Mouse (Mus musculus) embryonic facial prominence, embryonic 14.5 days (tissue): ENCODE measurements at regions not wholly inside any gene's neighbourhood (a gene's known extent, or its start where the extent isn't known, plus 50 kb on each side); places are given as distances from the start of the nearest gene placed in this dataset.
A peak's percentile ranks its signal among the peaks of the same experiment; 100 is the strongest.

Experiments used
- ATAC-seq: fragments of 200-750 bp; cut with Nextera tagmentation; 2 replicates; pipeline ENCODE4 v1.8.0; 2017; ENCODE audit warnings: low read depth, moderate number of reproducible peaks, moderate TSS enrichment
- DNase-seq: peaks from one replicate; pipeline ENCODE4 v3.0.0-alpha.2; 2015; ENCODE audit warnings: low spot score
- H3K27ac ChIP-seq: fragments of 300-500 bp; sonication (generic); replicated peaks from 2 replicates; pipeline ENCODE4 v1.5.1; 2014; ENCODE audit warnings: low read depth, mild to moderate bottlenecking, low read length, moderate library complexity
- H3K27me3 ChIP-seq: fragments of 300-500 bp; sonication (generic); replicated peaks from 2 replicates; pipeline ENCODE4 v1.6.1; 2014; ENCODE audit warnings: low read length; ENCODE audit not compliant: control insufficient read depth, insufficient read depth
- H3K36me3 ChIP-seq: fragments of 300-500 bp; sonication (generic); 2 replicates; pipeline ENCODE4 v1.6.1; 2014; ENCODE audit warnings: low read length, mixed read lengths; ENCODE audit not compliant: control insufficient read depth, insufficient read depth
- H3K4me1 ChIP-seq: fragments of 300-500 bp; sonication (generic); 2 replicates; pipeline ENCODE4 v1.6.1; 2014; ENCODE audit warnings: antibody characterized with exemption, low read length; ENCODE audit not compliant: control insufficient read depth, insufficient read depth
- H3K4me2 ChIP-seq: fragments of 300-500 bp; sonication (generic); 2 replicates; pipeline ENCODE4 v1.6.1; 2014; ENCODE audit warnings: low read depth, mild to moderate bottlenecking, low read length, moderate library complexity, mixed read lengths
- H3K4me3 ChIP-seq: fragments of 300-500 bp; sonication (generic); 2 replicates; pipeline ENCODE4 v1.5.1; 2014; ENCODE audit warnings: low read depth, mild to moderate bottlenecking, low read length
- H3K9ac ChIP-seq: fragments of 300-500 bp; sonication (generic); 2 replicates; pipeline ENCODE4 v1.6.1; 2014; ENCODE audit warnings: low read depth, mild to moderate bottlenecking, low read length, moderate library complexity, mixed read lengths
- H3K9me3 ChIP-seq: fragments of 300-500 bp; sonication (generic); 2 replicates; pipeline ENCODE4 v1.6.1; 2016; ENCODE audit warnings: low read length; ENCODE audit not compliant: control insufficient read depth
- WGBS: fragments of 180-500 bp; shearing (Covaris S2); extraction: QIAGEN DNeasy Blood & Tissue Kit; methylation state at CpG from one replicate; pipeline ENCODE4 v1.1.7; 2014; 5-methylcytosine and 5-hydroxymethylcytosine counted together

- Histone ChIP-seq H3K4me3 (no peak overlapping the region), H3K4me2 (no peak overlapping the region), H3K9ac (no peak overlapping the region), H3K27ac (no peak overlapping the region), H3K36me3 (no peaks in the 10 kb centered on the region), H3K4me1 (no peaks in the 10 kb centered on the region; the same call in 1 of the 2 replicates), H3K27me3 (no peaks in the 10 kb centered on the region), H3K9me3 (no peaks in the 10 kb centered on the region)
- no peak for DNase-seq
- ATAC-seq: no peak
- WGBS: 89% methylated on average over 6 of the region's 6 CpGs
Measured at GRCm38 (mm10) chr14:105604451-105604850, 292.2 kb downstream of the Spry2 start.

DNA sequence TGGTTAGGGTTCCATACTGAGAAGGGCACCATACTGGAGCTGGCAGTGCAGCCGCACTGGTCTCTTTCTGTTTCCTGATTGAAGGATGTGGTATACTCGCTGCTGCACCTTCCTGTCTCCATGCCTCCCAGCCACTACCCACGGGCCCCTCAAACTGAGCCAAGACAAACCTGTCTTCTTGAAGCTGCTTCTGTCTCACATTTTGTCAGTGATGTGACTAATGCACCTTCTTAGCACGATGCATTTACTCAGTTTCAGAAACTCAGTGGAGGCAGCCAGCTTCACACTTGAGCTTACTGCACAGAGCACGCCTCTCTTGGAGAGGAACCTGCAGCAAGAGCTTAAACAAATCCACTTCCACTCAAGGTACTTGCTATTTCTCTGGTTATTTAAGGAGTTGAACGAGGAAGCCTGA is 293.6 kb downstream of the Spry2 start:
- no peak for ATAC-seq
- H3K9me3 ChIP-seq: no peaks in the 10 kb centered on the region
- no peak overlapping the region for H3K27ac ChIP-seq
- H3K9ac ChIP-seq: no peak overlapping the region
- no peaks in the 10 kb centered on the region for H3K36me3 ChIP-seq
- H3K4me2 ChIP-seq: no peak overlapping the region
- 52% methylated on average over 6 of the region's 6 CpGs for WGBS
- no peak for DNase-seq
- no peaks in the 10 kb centered on the region for H3K27me3 ChIP-seq
- H3K4me3 ChIP-seq: no peak overlapping the region
- peaks cover 5% of the 10 kb centered on the region; the same call in 1 of the 2 replicates for H3K4me1 ChIP-seq

GRCm38 (mm10) chr14:105599550-105600453 is 296.8 kb downstream of the Spry2 start:
- no peak overlapping the region for H3K9ac ChIP-seq
- ATAC-seq: no peak
- no peaks in the 10 kb centered on the region for H3K27me3 ChIP-seq
- WGBS: 77% methylated on average over 23 of the region's 24 CpGs
- H3K9me3 ChIP-seq: no peaks in the 10 kb centered on the region
- H3K4me2 ChIP-seq: no peak overlapping the region
- no peak overlapping the region for H3K27ac ChIP-seq
- peaks cover 5% of the 10 kb centered on the region; the same call in 1 of the 2 replicates for H3K4me1 ChIP-seq
- no peak overlapping the region for H3K4me3 ChIP-seq
- DNase-seq: no peak
- no peaks in the 10 kb centered on the region for H3K36me3 ChIP-seq

- 76% methylated on average over 7 of the region's 7 CpGs for WGBS
- no peaks in the 10 kb centered on the region for H3K27me3 ChIP-seq
- H3K27ac ChIP-seq: 0 out of 2 replicates have a peak overlapping the region, but pooled peaks have one; percentile 45
- DNase-seq: no peak
- no peak overlapping the region for H3K9ac ChIP-seq
- peaks cover 8% of the 10 kb centered on the region; the same call in 1 of the 2 replicates for H3K4me1 ChIP-seq
- no peak overlapping the region for H3K4me3 ChIP-seq
- no peaks in the 10 kb centered on the region for H3K36me3 ChIP-seq
- H3K9me3 ChIP-seq: no peaks in the 10 kb centered on the region
- no peak overlapping the region for H3K4me2 ChIP-seq
- ATAC-seq: no peak
Measured at GRCm38 (mm10) chr14:105589751-105590150, 306.9 kb downstream of the Spry2 start.

- 81% methylated on average over 20 of the region's 20 CpGs for WGBS
- 0 out of 2 replicates have a peak overlapping the region, but pooled peaks have one; percentile 7 for H3K4me2 ChIP-seq
- DNase-seq (no peak), ATAC-seq (no peak)
- no peak overlapping the region for H3K9ac ChIP-seq
- no peaks in the 10 kb centered on the region for H3K9me3 ChIP-seq
- peak overlapping the region; percentile 45 for H3K27ac ChIP-seq
- no peak overlapping the region for H3K4me3 ChIP-seq
- H3K36me3 ChIP-seq: no peaks in the 10 kb centered on the region
- peaks cover 8% of the 10 kb centered on the region; the same call in 1 of the 2 replicates for H3K4me1 ChIP-seq
- no peaks in the 10 kb centered on the region for H3K27me3 ChIP-seq
Measured at GRCm38 (mm10) chr14:105589261-105589660, 307.4 kb downstream of the Spry2 start.

GRCm38 (mm10) chr14:105588391-105589163 is 308.0 kb downstream of the Spry2 start:
- Histone ChIP-seq H3K36me3 (no peaks in the 10 kb centered on the region), H3K27me3 (no peaks in the 10 kb centered on the region), H3K4me2 (peak overlapping the region; percentile 17; the same call in 1 of the 2 replicates), H3K4me1 (peaks cover 8% of the 10 kb centered on the region; the same call in 1 of the 2 replicates), H3K9ac (no peak overlapping the region), H3K9me3 (no peaks in the 10 kb centered on the region), H3K4me3 (no peak overlapping the region), H3K27ac (peak overlapping the region; percentile 45)
- ATAC-seq: peak; percentile 83
- peak; percentile 72 for DNase-seq
- 42% methylated on average over 15 of the region's 15 CpGs for WGBS

- ATAC-seq (peak; percentile 58; the same call in 1 of the 2 replicates), DNase-seq (no peak)
- H3K36me3 ChIP-seq: no peaks in the 10 kb centered on the region
- peaks cover 8% of the 10 kb centered on the region; the same call in 1 of the 2 replicates for H3K4me1 ChIP-seq
- no peak overlapping the region for H3K4me3 ChIP-seq
- no peak overlapping the region for H3K4me2 ChIP-seq
- H3K27me3 ChIP-seq: no peaks in the 10 kb centered on the region
- H3K9ac ChIP-seq: no peak overlapping the region
- WGBS: 61% methylated on average over 8 of the region's 8 CpGs
- H3K27ac ChIP-seq: peak overlapping the region; percentile 45; the same call in 1 of the 2 replicates
- no peaks in the 10 kb centered on the region for H3K9me3 ChIP-seq
Measured at GRCm38 (mm10) chr14:105588029-105588390, 308.6 kb downstream of the Spry2 start.

DNA sequence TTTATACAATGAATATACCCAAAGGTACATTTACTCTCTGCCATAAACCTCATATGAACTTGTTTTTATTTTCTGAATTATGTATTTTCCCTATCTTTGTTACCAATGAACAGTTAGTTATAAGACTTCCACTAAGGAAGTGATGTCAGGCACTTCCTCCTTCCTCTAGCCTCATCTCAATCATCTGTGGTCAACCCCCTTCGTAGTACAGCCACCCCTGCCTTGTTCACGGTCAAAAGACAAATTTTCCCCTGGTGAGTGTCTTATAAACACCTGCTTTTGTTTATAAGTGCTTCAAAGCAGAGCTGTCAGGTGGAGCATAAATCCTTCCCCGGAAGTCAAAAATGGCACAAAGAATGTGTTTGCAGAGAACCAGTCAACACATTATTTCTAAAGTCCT is 312.0 kb downstream of the Spry2 start:
- WGBS: 40% methylated on average over 3 of the region's 3 CpGs
- Histone ChIP-seq H3K4me3 (no peak overlapping the region), H3K9me3 (no peaks in the 10 kb centered on the region), H3K27me3 (no peaks in the 10 kb centered on the region), H3K27ac (no peak overlapping the region), H3K36me3 (no peaks in the 10 kb centered on the region), H3K9ac (no peak overlapping the region), H3K4me2 (no peak overlapping the region), H3K4me1 (peaks cover 8% of the 10 kb centered on the region; the same call in 1 of the 2 replicates)
- no peak for DNase-seq
- no peak for ATAC-seq
